Mouse (Mus musculus): ENCODE measurements around the gene Atp6v0a1. TPM values are rescaled to one million over a fixed set of nuclear protein-coding genes. Genes with fewer than 3 reads are reported as not detected.

The Atp6v0a1 gene
- polyA plus RNA-seq, 1 experiment from 2014 or later, result 175 TPM

DNA sequence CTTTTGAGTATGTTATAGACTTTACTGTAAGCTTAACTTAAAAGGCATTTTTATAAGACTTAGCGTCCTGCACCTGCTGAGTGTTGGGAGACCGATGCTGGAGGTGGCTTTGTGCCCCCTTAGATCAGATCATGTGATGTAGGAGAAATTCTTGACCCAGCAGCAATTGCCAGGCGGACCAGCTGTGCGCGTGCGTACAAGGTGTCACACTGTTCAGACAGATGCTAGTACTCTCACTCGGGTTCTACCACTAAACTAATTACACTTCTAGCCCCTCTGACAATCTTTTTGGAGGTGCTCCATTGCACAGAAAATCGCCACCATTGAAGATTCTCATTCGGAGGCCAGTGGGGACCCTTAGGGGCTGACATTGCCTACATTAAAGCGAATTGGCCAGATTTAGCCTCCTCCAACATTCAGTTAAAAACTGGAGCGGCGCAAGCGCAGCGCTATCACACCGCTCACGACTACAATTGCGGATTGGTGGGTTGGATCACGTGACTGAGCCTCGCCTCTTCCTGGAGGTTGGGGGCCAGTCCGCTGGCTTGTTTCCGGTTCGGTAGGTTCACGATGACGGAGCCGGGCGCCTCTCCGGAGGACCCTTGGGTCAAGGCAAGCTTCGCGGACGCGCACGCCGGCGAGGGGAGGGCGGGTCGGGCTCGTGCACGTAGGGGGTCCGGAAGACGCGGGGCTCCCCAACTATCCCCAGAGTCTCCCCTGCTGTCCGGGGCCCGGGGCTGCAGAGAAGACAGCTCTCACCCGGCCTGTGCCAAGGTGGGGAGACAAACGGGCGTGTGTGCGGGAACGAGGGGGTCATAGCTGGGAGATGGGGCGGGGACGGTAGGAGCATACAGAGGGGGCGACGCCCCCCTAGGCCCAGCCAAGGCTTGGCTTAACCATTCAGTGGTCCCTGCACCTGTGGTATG is 77.8 kb downstream of the Atp6v0a1 start, which contains the start of gene Mlx:
Mlx (plus strand) TSS at position 522 of the 926 bp plus-strand sequence.
- Histone ChIP-seq H3K4me3 (ENCODE audit: low read depth, low read length) (peak within 1 kb of the TSS; percentile 75), H3K9me3 (ENCODE audit: control insufficient read depth, low read length) (no peaks in the 10 kb centered on the region), H3K4me2 (ENCODE audit: low read depth, low read length) (peak within 1 kb of the TSS; percentile 100), H3K27ac (ENCODE audit: low read depth, low read length) (peak within 1 kb of the TSS; percentile 75), H3K9ac (replicated peaks; ENCODE audit: low read depth, low read length) (peak within 1 kb of the TSS; percentile 83), H3K27me3 (ENCODE audit: control insufficient read depth, insufficient read depth, low read length) (no peaks in the 10 kb centered on the region), H3K36me3 (ENCODE audit: control insufficient read depth, insufficient read depth, low read length) (peaks cover 34% of the 10 kb centered on the region), H3K4me1 (ENCODE audit: control insufficient read depth, insufficient read depth, low read length) (peaks cover 27% of the 10 kb centered on the region)
- WGBS, result under 1% methylated on average over 50 of the region's 52 CpGs
- ATAC-seq (ENCODE audit: low read depth), result peak; percentile 85

DNA sequence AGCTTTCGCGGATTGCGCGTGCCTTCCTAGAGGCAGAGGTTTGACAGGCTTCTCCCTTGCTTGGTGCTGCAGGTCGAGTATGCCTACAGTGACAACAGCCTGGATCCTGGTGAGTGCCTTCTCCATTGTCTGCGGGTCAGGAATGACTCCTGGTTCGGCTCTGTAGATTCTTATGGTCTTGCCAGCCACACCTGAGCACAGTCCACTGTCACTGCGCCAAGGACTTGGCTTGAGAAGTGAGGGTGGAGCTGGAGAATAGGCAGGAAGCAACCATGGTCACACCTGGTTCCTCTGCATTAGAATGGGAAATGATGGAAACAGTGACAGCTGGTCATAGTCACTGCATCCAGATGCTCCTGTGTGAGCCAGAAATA is 78.4 kb downstream of the Atp6v0a1 start:
- 9% methylated on average over 8 of the region's 8 CpGs for WGBS
- Histone ChIP-seq H3K4me3 (ENCODE audit: low read depth, low read length) (peak overlapping the region; percentile 75), H3K4me1 (ENCODE audit: control insufficient read depth, insufficient read depth, low read length) (peaks cover 27% of the 10 kb centered on the region), H3K27me3 (ENCODE audit: control insufficient read depth, insufficient read depth, low read length) (no peaks in the 10 kb centered on the region), H3K9me3 (ENCODE audit: control insufficient read depth, low read length) (no peaks in the 10 kb centered on the region), H3K36me3 (ENCODE audit: control insufficient read depth, insufficient read depth, low read length) (peaks cover 40% of the 10 kb centered on the region), H3K27ac (ENCODE audit: low read depth, low read length) (peak overlapping the region; percentile 75), H3K4me2 (ENCODE audit: low read depth, low read length) (peak overlapping the region; percentile 100), H3K9ac (replicated peaks; ENCODE audit: low read depth, low read length) (peak overlapping the region; percentile 83)
- no peak; the same call in 1 of the 2 replicates for ATAC-seq (ENCODE audit: low read depth)

DNA sequence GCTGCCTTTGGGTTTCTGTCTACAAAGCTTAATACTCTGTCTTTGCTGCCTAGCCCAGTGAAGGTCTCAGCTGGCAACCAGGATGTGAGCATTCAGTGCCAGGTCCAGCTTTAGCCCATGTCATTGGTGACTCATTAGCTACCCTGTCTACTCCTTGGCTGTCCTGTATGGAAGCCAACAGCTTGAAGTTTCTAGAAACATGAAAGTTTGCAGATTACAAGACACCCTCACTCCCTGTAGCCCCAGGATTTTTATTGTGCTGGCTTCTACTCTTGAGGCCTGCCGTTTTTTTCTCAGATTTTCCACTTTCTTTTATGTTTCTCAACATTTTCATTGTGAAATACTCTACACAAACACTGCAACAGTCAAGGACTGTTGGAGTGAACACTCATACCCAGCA is 80.7 kb downstream of the Atp6v0a1 start:
- no peak overlapping the region for H3K9ac ChIP-seq (replicated peaks; ENCODE audit: low read depth, low read length)
- WGBS, result 91% methylated on average over 1 of the region's 1 CpGs
- H3K4me3 ChIP-seq (ENCODE audit: low read depth, low read length), result no peak overlapping the region
- no peak overlapping the region for H3K27ac ChIP-seq (ENCODE audit: low read depth, low read length)
- ATAC-seq (ENCODE audit: low read depth), result no peak
- H3K27me3 ChIP-seq (ENCODE audit: control insufficient read depth, insufficient read depth, low read length), result no peaks in the 10 kb centered on the region
- no peaks in the 10 kb centered on the region for H3K9me3 ChIP-seq (ENCODE audit: control insufficient read depth, low read length)
- peaks cover 26% of the 10 kb centered on the region for H3K4me1 ChIP-seq (ENCODE audit: control insufficient read depth, insufficient read depth, low read length)
- H3K36me3 ChIP-seq (ENCODE audit: control insufficient read depth, insufficient read depth, low read length), result peaks cover 41% of the 10 kb centered on the region
- no peak overlapping the region for H3K4me2 ChIP-seq (ENCODE audit: low read depth, low read length)

DNA sequence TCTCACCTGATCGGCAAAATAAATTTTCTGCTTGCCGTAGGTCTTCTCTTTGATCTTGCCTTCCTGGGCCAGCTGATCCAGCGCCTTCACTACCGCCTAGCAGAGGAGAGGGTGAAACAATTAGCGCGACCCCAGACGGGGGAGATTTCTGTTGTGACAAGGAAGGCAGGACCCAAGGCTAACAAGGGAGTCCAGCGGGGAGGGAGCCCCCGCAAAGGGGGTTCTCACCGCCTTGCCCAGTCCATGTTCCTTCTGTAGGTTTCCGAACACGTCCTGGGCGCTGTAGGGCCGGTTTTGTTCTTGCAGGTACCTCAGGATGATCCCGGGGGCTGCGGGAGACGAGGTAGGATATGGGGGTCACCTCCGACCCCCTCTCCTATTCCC is 85.7 kb downstream of the Atp6v0a1 start:
- ATAC-seq (ENCODE audit: low read depth), result no peak
- no peak overlapping the region for H3K27ac ChIP-seq (ENCODE audit: low read depth, low read length)
- no peaks in the 10 kb centered on the region for H3K9me3 ChIP-seq (ENCODE audit: control insufficient read depth, low read length)
- H3K4me1 ChIP-seq (ENCODE audit: control insufficient read depth, insufficient read depth, low read length), result 0 out of 2 replicates have a peak, but pooled peaks cover 7% of the 10 kb centered on the region
- peaks cover 64% of the 10 kb centered on the region for H3K36me3 ChIP-seq (ENCODE audit: control insufficient read depth, insufficient read depth, low read length)
- peak overlapping the region; percentile 44 for H3K9ac ChIP-seq (replicated peaks; ENCODE audit: low read depth, low read length)
- no peaks in the 10 kb centered on the region for H3K27me3 ChIP-seq (ENCODE audit: control insufficient read depth, insufficient read depth, low read length)
- H3K4me2 ChIP-seq (ENCODE audit: low read depth, low read length), result peak overlapping the region; percentile 71
- WGBS, result under 1% methylated on average over 18 of the region's 18 CpGs
- H3K4me3 ChIP-seq (ENCODE audit: low read depth, low read length), result peak overlapping the region; percentile 75

DNA sequence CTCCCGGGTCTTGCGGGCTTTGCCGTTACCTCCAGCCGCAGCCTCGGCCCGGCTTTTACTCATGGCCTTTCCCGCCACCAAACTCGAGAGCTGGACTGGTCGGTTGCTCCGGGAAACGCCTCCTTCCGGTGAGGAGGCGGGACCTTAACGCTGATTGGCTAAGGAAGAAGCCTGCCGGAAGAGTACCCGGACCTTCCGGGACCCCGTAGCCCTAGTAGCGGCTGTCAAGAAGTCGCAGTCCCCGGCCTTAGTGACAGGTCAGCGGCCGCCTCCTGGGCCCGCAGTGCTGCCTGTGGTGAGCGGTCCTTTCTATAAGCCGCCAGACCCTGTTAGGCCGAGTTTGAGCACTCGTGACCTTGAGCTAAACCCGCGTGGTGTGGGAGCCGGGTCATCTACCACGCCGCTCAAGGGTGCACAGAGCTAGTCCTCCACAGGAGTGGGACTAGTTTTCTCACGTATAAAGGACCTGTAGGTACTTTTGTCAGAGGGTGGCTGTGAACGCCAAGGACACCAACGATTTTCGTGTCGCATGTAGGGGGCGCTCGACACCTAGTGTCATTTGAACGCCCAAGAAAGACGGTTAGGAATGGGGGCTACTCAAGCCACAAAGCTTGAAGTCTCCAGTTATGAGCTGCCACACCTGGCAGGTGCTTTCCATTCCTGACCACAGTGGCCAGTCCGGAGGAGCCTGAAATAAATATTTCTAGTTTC is 86.2 kb downstream of the Atp6v0a1 start, which contains the start of gene Psmc3ip:
Psmc3ip (minus strand) TSS at position 123 of the 711 bp plus-strand sequence.
- H3K36me3 ChIP-seq (ENCODE audit: control insufficient read depth, insufficient read depth, low read length), result peaks cover 64% of the 10 kb centered on the region
- no peaks in the 10 kb centered on the region for H3K9me3 ChIP-seq (ENCODE audit: control insufficient read depth, low read length)
- peak within 1 kb of the TSS; percentile 83 for H3K27ac ChIP-seq (ENCODE audit: low read depth, low read length)
- H3K4me3 ChIP-seq (ENCODE audit: low read depth, low read length), result peak within 1 kb of the TSS; percentile 75
- no peaks in the 10 kb centered on the region for H3K27me3 ChIP-seq (ENCODE audit: control insufficient read depth, insufficient read depth, low read length)
- 0 out of 2 replicates have a peak, but pooled peaks cover 7% of the 10 kb centered on the region for H3K4me1 ChIP-seq (ENCODE audit: control insufficient read depth, insufficient read depth, low read length)
- peak within 1 kb of the TSS; percentile 71 for H3K4me2 ChIP-seq (ENCODE audit: low read depth, low read length)
- under 1% methylated on average over 43 of the region's 43 CpGs for WGBS
- peak; percentile 97 for ATAC-seq (ENCODE audit: low read depth)
- H3K9ac ChIP-seq (replicated peaks; ENCODE audit: low read depth, low read length), result peak within 1 kb of the TSS; percentile 73

DNA sequence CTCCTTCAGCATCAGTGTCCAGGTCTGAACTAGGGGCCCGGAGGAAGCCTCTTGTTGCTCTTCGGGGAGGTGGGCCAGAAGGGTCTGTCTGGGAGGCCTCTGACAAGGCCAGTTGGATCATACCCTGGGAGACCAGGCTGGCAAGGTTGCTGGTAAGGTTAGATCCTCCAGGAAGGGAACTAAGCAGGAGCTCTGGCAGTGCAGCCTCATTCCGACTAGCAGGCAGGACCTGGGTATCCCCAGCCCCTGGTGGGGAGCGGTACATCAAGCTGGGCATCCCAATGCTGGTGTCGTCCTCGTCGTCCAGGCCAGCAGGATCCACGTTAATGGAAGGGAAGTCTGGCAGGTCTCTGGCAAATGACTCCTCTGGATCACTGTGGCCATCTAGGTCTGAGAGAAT is 89.0 kb downstream of the Atp6v0a1 start:
- Histone ChIP-seq H3K4me1 (ENCODE audit: control insufficient read depth, insufficient read depth, low read length) (0 out of 2 replicates have a peak, but pooled peaks cover 7% of the 10 kb centered on the region), H3K36me3 (ENCODE audit: control insufficient read depth, insufficient read depth, low read length) (peaks cover 60% of the 10 kb centered on the region), H3K4me3 (ENCODE audit: low read depth, low read length) (no peak overlapping the region), H3K27ac (ENCODE audit: low read depth, low read length) (no peak overlapping the region), H3K27me3 (ENCODE audit: control insufficient read depth, insufficient read depth, low read length) (no peaks in the 10 kb centered on the region), H3K9me3 (ENCODE audit: control insufficient read depth, low read length) (no peaks in the 10 kb centered on the region), H3K9ac (replicated peaks; ENCODE audit: low read depth, low read length) (no peak overlapping the region), H3K4me2 (ENCODE audit: low read depth, low read length) (no peak overlapping the region)
- ATAC-seq (ENCODE audit: low read depth), result no peak
- WGBS, result 93% methylated on average over 8 of the region's 8 CpGs

DNA sequence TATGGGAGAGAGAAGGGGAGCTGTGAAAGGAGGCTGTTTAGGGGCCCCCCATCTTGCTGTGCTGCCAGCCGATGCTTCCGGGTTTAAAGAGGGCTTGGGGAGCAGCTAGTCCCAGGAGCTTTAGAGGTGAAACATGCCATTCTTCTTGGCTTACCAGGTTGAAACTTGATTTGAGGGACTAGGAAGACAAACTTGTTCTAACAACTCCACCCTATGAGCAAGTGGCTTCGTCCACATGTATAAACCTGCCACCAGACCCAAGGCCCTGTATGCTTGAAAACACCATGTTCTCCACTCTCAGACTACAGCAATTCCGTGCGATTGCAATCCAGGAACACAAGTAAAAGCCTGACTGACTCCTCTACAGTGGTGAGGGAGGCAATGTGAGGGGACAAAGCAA is 93.8 kb downstream of the Atp6v0a1 start:
- WGBS, result 95% methylated on average over 5 of the region's 5 CpGs
- Histone ChIP-seq H3K4me1 (ENCODE audit: control insufficient read depth, insufficient read depth, low read length) (no peaks in the 10 kb centered on the region), H3K27me3 (ENCODE audit: control insufficient read depth, insufficient read depth, low read length) (no peaks in the 10 kb centered on the region), H3K4me3 (ENCODE audit: low read depth, low read length) (no peak overlapping the region), H3K9me3 (ENCODE audit: control insufficient read depth, low read length) (no peaks in the 10 kb centered on the region), H3K27ac (ENCODE audit: low read depth, low read length) (no peak overlapping the region), H3K9ac (replicated peaks; ENCODE audit: low read depth, low read length) (no peak overlapping the region), H3K36me3 (ENCODE audit: control insufficient read depth, insufficient read depth, low read length) (peaks cover 52% of the 10 kb centered on the region), H3K4me2 (ENCODE audit: low read depth, low read length) (no peak overlapping the region)
- no peak for ATAC-seq (ENCODE audit: low read depth)

DNA sequence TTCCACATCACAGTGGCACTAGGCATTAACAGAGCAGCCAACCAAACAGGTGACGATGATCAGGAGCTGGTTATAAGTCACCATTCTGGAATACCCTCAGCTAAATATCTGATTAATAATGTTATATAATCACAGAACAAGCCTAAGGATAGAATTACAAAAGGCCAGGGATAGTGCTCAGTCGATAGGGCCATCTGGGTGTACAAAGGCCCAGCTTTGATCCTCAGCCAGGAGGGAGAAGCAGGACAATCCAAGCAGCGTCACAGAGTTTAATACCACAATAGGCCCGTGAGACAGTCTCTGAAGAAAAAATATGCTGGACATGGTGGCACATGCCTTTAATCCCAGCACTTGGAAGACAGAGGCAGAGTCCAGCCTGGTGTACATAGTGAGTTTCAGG is 100.1 kb downstream of the Atp6v0a1 start:
- Histone ChIP-seq H3K9me3 (ENCODE audit: control insufficient read depth, low read length) (no peaks in the 10 kb centered on the region), H3K4me2 (ENCODE audit: low read depth, low read length) (no peak overlapping the region), H3K27me3 (ENCODE audit: control insufficient read depth, insufficient read depth, low read length) (no peaks in the 10 kb centered on the region), H3K36me3 (ENCODE audit: control insufficient read depth, insufficient read depth, low read length) (no peaks in the 10 kb centered on the region), H3K4me1 (ENCODE audit: control insufficient read depth, insufficient read depth, low read length) (no peaks in the 10 kb centered on the region), H3K9ac (replicated peaks; ENCODE audit: low read depth, low read length) (no peak overlapping the region), H3K4me3 (ENCODE audit: low read depth, low read length) (no peak overlapping the region), H3K27ac (ENCODE audit: low read depth, low read length) (no peak overlapping the region)
- ATAC-seq (ENCODE audit: low read depth), result no peak
- 66% methylated on average over 4 of the region's 4 CpGs for WGBS

DNA sequence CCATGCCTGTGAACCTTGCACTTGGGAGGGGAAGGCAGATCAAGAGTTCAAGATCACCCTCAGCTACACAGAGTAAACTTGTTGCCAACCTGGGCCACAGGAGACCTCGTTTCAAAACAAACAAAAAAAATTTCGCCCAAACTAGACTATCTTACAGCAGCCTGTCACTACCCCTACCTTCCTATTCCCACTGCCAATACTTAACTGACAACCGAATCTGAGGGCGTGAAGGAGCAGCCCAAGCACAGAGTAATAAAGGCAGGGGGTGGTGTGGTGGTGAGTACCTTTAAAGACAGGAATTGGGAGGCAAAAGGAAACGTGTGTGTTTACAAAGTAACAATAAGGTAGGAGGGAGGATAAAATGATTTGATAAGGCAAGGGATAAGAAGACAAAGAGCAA is 101.5 kb downstream of the Atp6v0a1 start:
- Histone ChIP-seq H3K4me1 (ENCODE audit: control insufficient read depth, insufficient read depth, low read length) (peaks cover 3% of the 10 kb centered on the region; the same call in 1 of the 2 replicates), H3K9me3 (ENCODE audit: control insufficient read depth, low read length) (no peaks in the 10 kb centered on the region), H3K27me3 (ENCODE audit: control insufficient read depth, insufficient read depth, low read length) (no peaks in the 10 kb centered on the region), H3K27ac (ENCODE audit: low read depth, low read length) (no peak overlapping the region), H3K36me3 (ENCODE audit: control insufficient read depth, insufficient read depth, low read length) (no peaks in the 10 kb centered on the region), H3K4me3 (ENCODE audit: low read depth, low read length) (no peak overlapping the region), H3K9ac (replicated peaks; ENCODE audit: low read depth, low read length) (no peak overlapping the region), H3K4me2 (ENCODE audit: low read depth, low read length) (no peak overlapping the region)
- 60% methylated on average over 5 of the region's 5 CpGs for WGBS
- ATAC-seq (ENCODE audit: low read depth), result no peak

All from neural tube, embryonic 14.5 days (tissue).